8 mouse cellular contexts compared by ENCODE assay signal in genomic region chr6:35252477-35253346, GRCm38 (mm10). TPM values are rescaled to one million over a fixed set of nuclear protein-coding genes. Genes with fewer than 3 reads are reported as not detected.
A peak's percentile ranks its signal among the peaks of the same experiment; 100 is the strongest.
DNase-seq lines count a peak whose midpoint lies in the region; ATAC-seq and TF ChIP-seq lines count a peak whose summit lies in the region.

No protein-coding gene starts in this region.

- H3K27me3 ChIP-seq in embryonic facial prominence, embryonic 13.5 days, result no peaks in the 10 kb centered on the region
- H3K27me3 ChIP-seq in heart, adult 2 months (ENCODE audit: control insufficient read depth, insufficient read depth, low read length), result no peaks in the 10 kb centered on the region
- H3K27me3 ChIP-seq in limb, embryonic 15.5 days, result no peaks in the 10 kb centered on the region

- peaks cover 48% of the 10 kb centered on the region for H3K4me1 ChIP-seq in embryonic facial prominence, embryonic 13.5 days
- peaks cover 18% of the 10 kb centered on the region for H3K4me1 ChIP-seq in heart, adult 2 months (ENCODE audit: control insufficient read depth, insufficient read depth, low read length)
- H3K4me1 ChIP-seq in limb, embryonic 15.5 days, result peaks cover 43% of the 10 kb centered on the region

- DNase-seq in 3T3-L1 (ENCODE audit: low read depth, low spot score), result peak; percentile 97
- DNase-seq in adrenal gland, postnatal 36 days, result peak; percentile 90 to 94
- DNase-seq in heart, adult 2 months, result peak; percentile 90 to 92
- DNase-seq in kidney, adult 8-10 months, result peak; percentile 81 to 87
- peak; percentile 61 to 78 for DNase-seq in monocyte, adult 2 months (ENCODE audit: low read depth in 1 of 2, low spot score in 2 of 2)
- peak; percentile 85 to 87 for DNase-seq in spleen, postnatal 36 days (ENCODE audit: low spot score in 2 of 2)

- intact Hi-C loops in heart, adult 2 months (cut with DNase I), result loop anchor here (1.0 to 5.0 kb wide), 4 partner anchors 44 to 1140 kb away; no protein-coding TSS in a partner anchor

- 0 out of 2 replicates have a peak, but pooled peaks cover 3% of the 10 kb centered on the region for H3K36me3 ChIP-seq in embryonic facial prominence, embryonic 13.5 days
- H3K36me3 ChIP-seq in heart, adult 2 months (ENCODE audit: control insufficient read depth, insufficient read depth, low read length), result peaks cover 18% of the 10 kb centered on the region
- H3K36me3 ChIP-seq in limb, embryonic 15.5 days, result no peaks in the 10 kb centered on the region

- 0 out of 2 replicates have a peak, but pooled peaks have one; percentile 28 for TF ChIP-seq EP300 in heart, adult 2 months (IDR thresholded peaks at IDR 0.05; ENCODE audit: insufficient read depth, low read depth, low read length)

- H3K4me3 ChIP-seq in embryonic facial prominence, embryonic 13.5 days, result peak overlapping the region; percentile 79
- H3K4me3 ChIP-seq in heart, adult 2 months, result peak overlapping the region; percentile 92
- H3K4me3 ChIP-seq in limb, embryonic 15.5 days, result peak overlapping the region; percentile 75

- under 1% methylated on average over 60 of the region's 60 CpGs for WGBS in embryonic facial prominence, embryonic 13.5 days
- WGBS in heart, adult 2 months, result under 1% methylated on average over 60 of the region's 60 CpGs
- WGBS in limb, embryonic 15.5 days, result under 1% methylated on average over 60 of the region's 60 CpGs

- H3K4me2 ChIP-seq in embryonic facial prominence, embryonic 13.5 days, result peak overlapping the region; percentile 65
- H3K4me2 ChIP-seq in limb, embryonic 15.5 days, result peak overlapping the region; percentile 58

- H3K9me3 ChIP-seq in embryonic facial prominence, embryonic 13.5 days, result no peaks in the 10 kb centered on the region
- H3K9me3 ChIP-seq in limb, embryonic 15.5 days, result no peaks in the 10 kb centered on the region

- peak overlapping the region; percentile 87 for H3K9ac ChIP-seq in embryonic facial prominence, embryonic 13.5 days
- H3K9ac ChIP-seq in heart, adult 2 months (ENCODE audit: low read depth, low read length), result peak overlapping the region; percentile 89
- H3K9ac ChIP-seq in limb, embryonic 15.5 days, result peak overlapping the region; percentile 74

- peaks cover 2% of the 10 kb centered on the region; the same call in 1 of the 2 replicates for H3K79me2 ChIP-seq in heart, adult 2 months (replicated peaks; ENCODE audit: control insufficient read depth, insufficient read depth, low read length)

- peak; percentile 87 for ATAC-seq in embryonic facial prominence, embryonic 13.5 days (ENCODE audit: insufficient number of reproducible peaks, insufficient read depth, low FRiP score, low TSS enrichment, low read depth)
- peak; percentile 90 for ATAC-seq in limb, embryonic 15.5 days (ENCODE audit: insufficient number of reproducible peaks, low FRiP score, low TSS enrichment, low read depth)

- TF ChIP-seq POLR2A in heart, adult 2 months (IDR thresholded peaks at IDR 0.05; ENCODE audit: insufficient read depth, low read depth, low read length), result peak; percentile 95

- peak; percentile 85 for TF ChIP-seq CTCF in heart, adult 2 months (IDR thresholded peaks at IDR 0.05)

- peak overlapping the region; percentile 88 for H3K27ac ChIP-seq in embryonic facial prominence, embryonic 13.5 days
- H3K27ac ChIP-seq in heart, adult 2 months, result peak overlapping the region; percentile 98
- peak overlapping the region; percentile 91 for H3K27ac ChIP-seq in limb, embryonic 15.5 days

RNA-seq across cellular contexts. Expression of gene Slc13a4, which starts 55.2 kb away (rescaled TPM):
- total RNA-seq in adrenal gland, postnatal 36 days (2021), result under 1 TPM; 0.46 TPM
- 0.19 and 0.58 TPM in 2 replicates for polyA plus RNA-seq in embryonic facial prominence, embryonic 13.5 days (2015; fragmentation: Nextera tagmentation; extraction: Ambion mirVana)
- total RNA-seq in heart, adult 2 months (2021), result not detected
- 0.53 and 0.70 TPM in 2 replicates for polyA plus RNA-seq in heart, adult 2 months (2012; rRNA removed)
- polyA plus RNA-seq in limb, embryonic 15.5 days (2015; fragmentation: Nextera tagmentation; extraction: Ambion mirVana), result 0.12 and 0.20 TPM in 2 replicates

Comparison
In these comparisons a context has a peak if more than half of its experiments do, and no peak if none do; other contexts are left out.
1. Peak in every context shown above with its lines: DNase-seq, ATAC-seq, H3K4me3 ChIP-seq and H3K27ac ChIP-seq.